Mouse (Mus musculus): ENCODE measurements around the gene Col23a1. TPM values are rescaled to one million over a fixed set of nuclear protein-coding genes. Genes with fewer than 3 reads are reported as not detected.

Gene Col23a1
- polyA plus RNA-seq, 1 experiment from 2014 or later, result 8.0 TPM

DNA sequence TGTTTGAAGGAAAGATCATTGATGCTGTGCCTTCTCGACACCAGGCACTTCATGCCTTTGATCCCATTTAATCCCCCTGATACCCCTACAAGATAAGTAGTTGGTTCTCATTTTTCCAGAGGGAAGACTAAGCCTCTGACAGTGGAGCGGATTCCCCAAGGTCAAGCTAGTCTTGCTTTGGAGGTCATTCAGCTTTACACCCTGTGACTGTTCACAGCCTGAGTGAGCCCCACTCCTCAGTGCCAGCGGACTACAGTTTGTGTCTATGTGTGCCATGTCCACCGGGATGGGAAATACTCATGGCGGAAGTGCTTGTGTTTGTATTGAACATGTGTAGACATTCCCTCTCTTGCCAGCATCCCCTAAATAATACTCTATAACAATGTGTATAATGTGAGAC is 74.6 kb downstream of the Col23a1 start:
- DNase-seq (ENCODE audit: low spot score), result no peak
- whole genome bisulfite sequencing, result 82% methylated on average over 5 of the region's 5 CpGs
- no peak overlapping the region for H3K4me3 ChIP-seq
- no peak overlapping the region for H3K27ac ChIP-seq (replicated peaks)
- no peaks in the 10 kb centered on the region for H3K27me3 ChIP-seq (ENCODE audit: low read depth, poor library complexity, severe bottlenecking)
- no peaks in the 10 kb centered on the region for H3K36me3 ChIP-seq
- no peaks in the 10 kb centered on the region for H3K9me3 ChIP-seq (replicated peaks)
- H3K4me1 ChIP-seq, result peaks cover 2% of the 10 kb centered on the region; the same call in 1 of the 2 replicates

DNA sequence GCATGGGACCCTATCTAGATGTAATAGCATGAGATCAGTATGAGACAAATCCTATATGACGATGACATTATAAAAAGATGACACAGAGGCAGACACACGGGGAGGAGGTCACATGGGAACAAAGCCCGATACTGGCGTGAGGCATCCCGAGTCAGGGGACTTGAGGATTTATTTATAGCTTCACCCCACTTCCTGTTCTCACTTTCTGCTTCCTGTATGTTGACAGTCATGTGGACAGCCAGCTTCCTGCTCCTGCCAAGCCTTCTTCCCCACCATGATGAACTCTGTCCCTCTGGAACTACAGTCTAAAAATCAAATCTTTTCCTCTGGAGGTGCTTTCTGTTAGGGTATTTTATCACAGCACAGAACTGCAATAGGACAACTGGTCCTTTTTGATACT is 77.6 kb downstream of the Col23a1 start:
- no peaks in the 10 kb centered on the region for H3K36me3 ChIP-seq
- H3K27me3 ChIP-seq (ENCODE audit: low read depth, poor library complexity, severe bottlenecking), result no peaks in the 10 kb centered on the region
- H3K27ac ChIP-seq (replicated peaks), result no peak overlapping the region
- WGBS, result 85% methylated on average over 5 of the region's 5 CpGs
- no peak overlapping the region for H3K4me3 ChIP-seq
- peaks cover 6% of the 10 kb centered on the region; the same call in 1 of the 2 replicates for H3K4me1 ChIP-seq
- H3K9me3 ChIP-seq (replicated peaks), result no peaks in the 10 kb centered on the region
- no peak for DNase-seq (ENCODE audit: low spot score)

DNA sequence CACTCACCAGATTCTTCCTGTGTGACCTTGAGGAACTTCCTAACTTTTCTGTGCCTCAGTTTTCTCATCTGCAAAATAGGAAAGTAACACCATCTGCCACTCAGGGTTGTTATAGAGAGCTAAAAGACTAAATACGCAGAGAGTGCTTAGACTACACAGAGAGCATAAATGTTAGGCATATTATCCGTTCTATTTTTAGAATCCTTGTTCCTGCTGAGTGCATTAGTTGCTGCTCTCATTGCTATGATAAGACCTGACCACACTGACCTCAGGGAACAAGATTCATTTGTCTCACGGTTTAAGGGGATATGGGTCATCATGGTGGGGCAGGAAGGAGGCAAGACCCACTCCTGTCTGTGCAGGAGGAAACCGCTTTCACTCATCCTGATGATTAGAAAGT is 80.6 kb downstream of the Col23a1 start:
- Histone ChIP-seq H3K36me3 (no peaks in the 10 kb centered on the region), H3K4me3 (no peak overlapping the region), H3K9me3 (replicated peaks) (no peaks in the 10 kb centered on the region), H3K27ac (replicated peaks) (no peak overlapping the region), H3K27me3 (ENCODE audit: low read depth, poor library complexity, severe bottlenecking) (no peaks in the 10 kb centered on the region), H3K4me1 (peaks cover 6% of the 10 kb centered on the region; the same call in 1 of the 2 replicates)
- 82% methylated on average over 4 of the region's 4 CpGs for WGBS
- no peak for DNase-seq (ENCODE audit: low spot score)

DNA sequence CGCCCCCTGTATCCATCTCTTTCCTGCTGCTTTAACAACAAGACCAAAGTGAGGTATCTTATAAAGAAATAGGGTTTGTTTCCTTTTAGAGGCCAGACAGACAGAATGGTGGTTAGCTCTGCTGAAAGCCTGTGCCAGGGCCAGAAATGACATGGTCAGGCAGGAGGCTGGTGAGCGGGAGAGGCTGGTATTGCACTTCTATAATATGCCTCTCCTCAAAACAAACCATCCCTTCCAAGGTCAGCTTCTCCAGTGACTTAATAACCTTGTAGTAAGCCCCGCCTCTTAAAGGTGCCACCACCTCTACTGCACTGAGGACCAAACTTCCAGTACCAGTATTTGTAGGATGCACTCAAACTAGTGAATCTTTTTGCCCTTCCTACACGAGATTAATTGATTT is 81.6 kb downstream of the Col23a1 start:
- no peak for DNase-seq (ENCODE audit: low spot score)
- Histone ChIP-seq H3K27me3 (ENCODE audit: low read depth, poor library complexity, severe bottlenecking) (no peaks in the 10 kb centered on the region), H3K9me3 (replicated peaks) (no peaks in the 10 kb centered on the region), H3K27ac (replicated peaks) (no peak overlapping the region), H3K36me3 (no peaks in the 10 kb centered on the region), H3K4me3 (no peak overlapping the region), H3K4me1 (peaks cover 6% of the 10 kb centered on the region; the same call in 1 of the 2 replicates)
- 77% methylated on average over 4 of the region's 4 CpGs for WGBS

DNA sequence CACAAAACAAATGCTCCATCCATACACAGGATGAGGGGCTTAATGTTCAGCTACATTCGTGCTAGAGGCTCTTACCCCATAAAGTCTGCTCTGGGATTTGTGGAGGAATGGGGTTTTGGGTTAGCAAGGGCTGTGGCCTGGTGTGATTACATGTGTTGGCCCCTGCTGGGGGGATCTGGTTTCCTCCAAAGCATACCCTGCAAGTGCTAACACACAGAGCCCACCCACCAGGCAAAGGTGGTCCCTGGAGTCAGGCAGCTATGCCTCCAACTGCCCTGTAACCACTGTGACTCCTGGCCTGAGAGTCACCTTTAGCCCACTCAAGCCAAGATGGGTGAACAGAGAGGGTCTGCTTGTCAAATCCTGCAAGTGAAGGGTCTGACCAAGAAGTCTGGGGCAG is 82.2 kb downstream of the Col23a1 start:
- Histone ChIP-seq H3K36me3 (no peaks in the 10 kb centered on the region), H3K4me1 (peaks cover 6% of the 10 kb centered on the region; the same call in 1 of the 2 replicates), H3K27ac (replicated peaks) (no peak overlapping the region), H3K4me3 (no peak overlapping the region), H3K27me3 (ENCODE audit: low read depth, poor library complexity, severe bottlenecking) (no peaks in the 10 kb centered on the region), H3K9me3 (replicated peaks) (no peaks in the 10 kb centered on the region)
- 88% methylated on average over 1 of the region's 1 CpGs for WGBS
- DNase-seq (ENCODE audit: low spot score), result no peak

DNA sequence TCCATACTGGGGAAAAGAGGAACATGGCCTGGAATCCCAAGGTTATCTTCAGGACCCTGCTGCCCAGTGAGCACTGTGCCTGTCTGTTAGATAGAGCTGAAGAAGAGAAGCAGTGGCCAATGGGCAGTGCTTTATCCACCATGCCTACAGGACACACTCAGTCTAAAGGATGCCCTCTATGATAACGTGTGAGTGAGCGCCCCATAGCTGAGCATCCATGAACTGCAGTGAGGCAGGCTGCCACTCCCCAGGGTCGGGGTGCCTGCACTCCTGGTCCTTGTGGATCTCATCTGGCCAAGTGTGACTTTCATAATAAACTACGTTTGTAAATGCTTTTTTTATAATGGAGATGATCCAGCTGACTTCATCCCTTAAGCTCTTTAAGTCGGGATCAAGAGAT is 87.5 kb downstream of the Col23a1 start:
- Histone ChIP-seq H3K27me3 (ENCODE audit: low read depth, poor library complexity, severe bottlenecking) (no peaks in the 10 kb centered on the region), H3K27ac (replicated peaks) (no peak overlapping the region), H3K4me1 (no peaks in the 10 kb centered on the region), H3K36me3 (no peaks in the 10 kb centered on the region), H3K9me3 (replicated peaks) (no peaks in the 10 kb centered on the region), H3K4me3 (no peak overlapping the region)
- no peak for DNase-seq (ENCODE audit: low spot score)
- 57% methylated on average over 5 of the region's 5 CpGs for WGBS

DNA sequence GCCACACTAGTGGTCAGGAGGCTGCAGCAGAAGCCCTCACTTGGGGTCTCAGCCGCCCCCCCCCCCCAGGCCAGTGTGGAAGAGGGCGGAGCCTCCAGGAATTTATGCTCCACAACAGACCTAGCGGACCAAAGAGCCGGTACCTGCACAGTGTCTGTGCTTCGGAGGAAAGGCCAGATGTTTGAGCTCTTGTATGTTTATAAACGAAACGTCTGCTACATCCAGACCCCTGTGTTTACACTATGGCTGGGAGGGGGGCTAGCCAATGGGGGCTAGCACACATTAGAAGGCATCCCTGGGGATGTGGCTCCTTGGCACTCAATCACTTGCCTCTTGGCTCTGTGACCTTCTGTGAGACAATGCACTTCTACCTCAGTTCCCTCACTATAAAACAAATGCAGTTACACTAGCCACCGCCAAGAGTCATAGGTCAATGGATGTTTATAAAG is 99.2 kb downstream of the Col23a1 start:
- Histone ChIP-seq H3K4me1 (peaks cover 12% of the 10 kb centered on the region), H3K9me3 (replicated peaks) (no peaks in the 10 kb centered on the region), H3K36me3 (no peaks in the 10 kb centered on the region), H3K27me3 (ENCODE audit: low read depth, poor library complexity, severe bottlenecking) (no peaks in the 10 kb centered on the region), H3K4me3 (no peak overlapping the region), H3K27ac (replicated peaks) (0 out of 2 replicates have a peak overlapping the region, but pooled peaks have one; percentile 6)
- DNase-seq (ENCODE audit: low spot score), result no peak
- WGBS, result 65% methylated on average over 8 of the region's 8 CpGs

DNA sequence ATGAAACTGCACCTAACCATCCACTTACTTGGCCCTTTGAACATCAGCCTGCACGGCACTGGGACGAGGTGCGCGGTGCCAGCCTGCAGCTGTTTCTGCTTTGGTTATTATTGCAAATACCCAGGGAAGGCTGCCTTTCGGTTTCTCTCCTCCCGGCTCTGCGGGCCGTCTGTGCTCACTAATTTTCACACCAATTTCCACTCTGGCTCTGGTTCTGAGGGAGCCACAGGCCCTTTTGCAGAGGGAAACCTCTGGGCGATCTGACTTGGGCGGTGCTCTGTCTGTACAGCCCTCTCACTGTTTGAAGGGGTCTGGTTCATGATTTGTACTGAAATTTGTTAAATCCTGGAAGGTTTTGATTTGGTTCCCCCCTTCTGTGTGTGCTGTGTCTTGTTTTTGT is 100.0 kb downstream of the Col23a1 start:
- WGBS, result 76% methylated on average over 10 of the region's 10 CpGs
- H3K27ac ChIP-seq (replicated peaks), result no peak overlapping the region
- no peak for DNase-seq (ENCODE audit: low spot score)

DNA sequence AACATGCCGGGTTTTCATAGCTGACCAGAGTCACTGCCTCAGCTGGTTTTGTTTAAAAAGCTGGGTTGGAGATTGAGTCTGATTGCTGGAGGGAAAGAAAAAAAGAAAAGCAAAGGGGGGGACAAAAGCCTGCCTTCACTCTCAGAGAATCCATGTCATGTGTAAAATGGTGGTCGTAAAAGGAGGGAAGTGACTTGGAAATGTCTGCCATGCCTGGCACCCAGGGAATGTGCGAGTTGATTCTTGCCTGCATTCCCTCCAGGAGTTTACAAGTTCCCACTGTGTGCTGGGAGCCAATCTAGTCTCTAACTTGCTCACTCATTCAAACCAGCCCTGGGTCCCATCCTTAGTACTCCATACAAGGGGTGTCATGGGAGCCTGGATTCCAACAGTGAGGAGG is 100.8 kb downstream of the Col23a1 start:
- WGBS, result 62% methylated on average over 3 of the region's 3 CpGs
- H3K4me1 ChIP-seq, result peaks cover 12% of the 10 kb centered on the region
- H3K27me3 ChIP-seq (ENCODE audit: low read depth, poor library complexity, severe bottlenecking), result no peaks in the 10 kb centered on the region
- H3K4me3 ChIP-seq, result no peak overlapping the region
- no peaks in the 10 kb centered on the region for H3K9me3 ChIP-seq (replicated peaks)
- no peak overlapping the region for H3K27ac ChIP-seq (replicated peaks)
- no peaks in the 10 kb centered on the region for H3K36me3 ChIP-seq
- no peak for DNase-seq (ENCODE audit: low spot score)

More for the DNA sequence above, 100.0 kb downstream of the Col23a1 start:
- Histone ChIP-seq H3K9me3 (replicated peaks) (no peaks in the 10 kb centered on the region), H3K36me3 (no peaks in the 10 kb centered on the region), H3K27me3 (ENCODE audit: low read depth, poor library complexity, severe bottlenecking) (no peaks in the 10 kb centered on the region), H3K4me3 (no peak overlapping the region), H3K4me1 (peaks cover 12% of the 10 kb centered on the region)

DNA sequence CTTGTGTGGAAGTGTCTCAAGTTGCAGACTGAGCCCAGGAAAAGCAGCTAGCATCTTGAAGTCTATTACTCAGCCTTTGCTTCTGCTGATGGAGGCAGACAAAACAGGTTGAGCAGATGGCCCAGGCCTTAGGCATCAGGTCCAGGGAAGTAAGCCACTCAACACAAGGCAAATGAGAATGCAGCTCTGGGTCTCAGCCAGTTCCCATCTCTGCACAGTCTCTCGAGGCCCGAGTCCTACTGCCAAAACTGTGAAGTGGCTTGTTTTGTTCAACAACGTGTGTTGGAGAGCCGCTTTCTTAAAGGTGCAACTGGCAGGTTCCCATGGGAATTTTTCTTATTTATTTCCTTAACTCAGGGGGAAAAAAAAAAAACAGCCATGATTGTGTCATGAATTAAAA is 101.8 kb downstream of the Col23a1 start:
- WGBS, result 77% methylated on average over 4 of the region's 4 CpGs
- no peaks in the 10 kb centered on the region for H3K9me3 ChIP-seq (replicated peaks)
- no peak for DNase-seq (ENCODE audit: low spot score)
- no peak overlapping the region for H3K4me3 ChIP-seq
- H3K36me3 ChIP-seq, result no peaks in the 10 kb centered on the region
- H3K27ac ChIP-seq (replicated peaks), result no peak overlapping the region
- H3K27me3 ChIP-seq (ENCODE audit: low read depth, poor library complexity, severe bottlenecking), result no peaks in the 10 kb centered on the region
- peaks cover 12% of the 10 kb centered on the region for H3K4me1 ChIP-seq

DNA sequence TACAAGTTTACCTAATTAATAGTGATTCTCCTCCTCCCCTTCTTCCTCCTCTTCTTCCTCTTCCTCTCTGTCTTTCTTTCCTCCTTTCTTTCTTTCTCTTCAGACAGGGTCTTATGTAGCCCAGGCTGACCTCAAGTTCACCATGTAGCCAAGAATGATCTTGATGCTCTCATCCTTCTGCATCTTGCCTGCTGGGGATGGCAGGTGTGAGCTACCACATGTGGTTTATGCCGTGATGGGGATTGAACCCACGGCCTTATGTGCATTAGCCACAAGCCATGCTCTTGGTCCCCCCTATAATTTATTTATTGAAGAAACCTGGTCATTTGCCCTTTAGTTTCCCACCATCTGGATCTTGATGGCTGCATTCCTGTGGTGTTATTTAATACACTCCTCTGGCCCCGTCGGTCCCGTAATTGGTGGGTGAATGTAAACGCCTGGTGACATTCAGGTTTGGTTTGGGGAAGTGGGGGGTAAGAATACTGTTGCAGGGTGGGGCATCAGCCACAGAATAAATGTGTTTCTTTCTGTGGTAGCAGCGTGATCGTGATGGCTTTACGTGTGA is 104.7 kb downstream of the Col23a1 start:
- Histone ChIP-seq H3K27me3 (ENCODE audit: low read depth, poor library complexity, severe bottlenecking) (no peaks in the 10 kb centered on the region), H3K9me3 (replicated peaks) (no peaks in the 10 kb centered on the region), H3K36me3 (no peaks in the 10 kb centered on the region), H3K4me1 (peaks cover 4% of the 10 kb centered on the region), H3K27ac (replicated peaks) (no peak overlapping the region), H3K4me3 (no peak overlapping the region)
- 85% methylated on average over 9 of the region's 9 CpGs for WGBS
- no peak for DNase-seq (ENCODE audit: low spot score)

DNA sequence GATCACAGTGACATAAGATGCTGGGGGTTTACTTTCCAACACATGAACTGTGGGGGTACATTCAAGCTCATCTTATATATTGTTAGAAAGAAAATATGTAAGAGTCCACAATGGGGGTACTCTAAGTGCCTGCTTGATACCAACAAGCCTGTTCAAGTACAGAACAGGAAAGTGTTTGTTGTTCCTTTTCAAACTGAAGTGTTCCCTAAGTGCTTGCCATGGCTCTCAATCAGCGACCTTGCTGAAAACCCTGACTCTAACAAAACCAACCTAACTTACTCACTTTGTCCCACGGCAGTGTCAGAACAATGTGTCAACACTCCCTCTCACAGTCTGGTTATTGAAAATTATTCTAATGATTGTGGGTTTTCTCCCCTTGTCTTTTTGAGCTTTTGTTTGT is 106.7 kb downstream of the Col23a1 start:
- H3K27me3 ChIP-seq (ENCODE audit: low read depth, poor library complexity, severe bottlenecking), result no peaks in the 10 kb centered on the region
- no peak for DNase-seq (ENCODE audit: low spot score)
- H3K4me3 ChIP-seq, result no peak overlapping the region
- no peaks in the 10 kb centered on the region for H3K9me3 ChIP-seq (replicated peaks)
- 82% methylated on average over 2 of the region's 2 CpGs for WGBS
- H3K36me3 ChIP-seq, result no peaks in the 10 kb centered on the region
- H3K4me1 ChIP-seq, result no peaks in the 10 kb centered on the region
- H3K27ac ChIP-seq (replicated peaks), result no peak overlapping the region

DNA sequence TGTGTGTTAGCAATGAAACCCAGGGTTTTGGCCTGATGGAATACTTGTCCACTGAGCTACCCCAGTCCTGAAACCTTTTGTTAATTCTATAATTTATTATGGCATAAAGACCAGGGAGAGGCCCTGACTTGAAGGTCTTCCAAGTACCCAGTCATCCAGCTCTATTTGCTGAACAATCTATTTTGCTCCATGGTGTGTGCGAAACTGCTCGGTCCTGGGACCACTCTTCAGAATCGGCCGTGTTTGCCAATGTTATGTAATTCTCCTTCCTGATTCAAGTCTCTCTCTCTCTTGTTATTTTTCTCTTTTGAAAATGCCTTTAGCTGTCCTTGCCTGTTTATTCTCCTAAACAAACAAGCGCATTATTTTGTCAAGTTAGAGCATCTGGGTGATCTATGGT is 108.4 kb downstream of the Col23a1 start:
- no peak overlapping the region for H3K4me3 ChIP-seq
- DNase-seq (ENCODE audit: low spot score), result no peak
- no peaks in the 10 kb centered on the region for H3K36me3 ChIP-seq
- no peak overlapping the region for H3K27ac ChIP-seq (replicated peaks)
- WGBS, result 90% methylated on average over 5 of the region's 5 CpGs
- H3K4me1 ChIP-seq, result no peaks in the 10 kb centered on the region
- no peaks in the 10 kb centered on the region for H3K27me3 ChIP-seq (ENCODE audit: low read depth, poor library complexity, severe bottlenecking)
- H3K9me3 ChIP-seq (replicated peaks), result no peaks in the 10 kb centered on the region

DNA sequence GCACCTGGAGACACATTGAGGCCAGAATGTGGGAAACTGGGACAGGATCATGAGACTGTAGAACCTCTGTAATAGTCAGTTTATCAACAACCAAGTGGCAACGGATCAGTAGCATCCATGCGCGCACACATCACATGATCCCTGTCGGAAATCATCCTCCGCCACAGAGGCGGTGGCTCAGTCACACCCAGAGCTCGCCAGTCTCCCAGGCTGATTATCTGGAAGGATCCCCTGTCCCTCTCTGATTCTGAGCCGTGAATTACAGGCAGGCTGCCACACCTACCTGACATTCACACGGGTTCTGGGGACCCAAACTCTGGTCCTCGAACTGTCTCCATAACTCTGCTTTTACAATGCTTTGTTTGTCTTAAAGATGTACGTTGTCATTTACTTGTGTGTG is 110.6 kb downstream of the Col23a1 start:
- no peaks in the 10 kb centered on the region for H3K9me3 ChIP-seq (replicated peaks)
- no peaks in the 10 kb centered on the region for H3K36me3 ChIP-seq
- no peaks in the 10 kb centered on the region for H3K4me1 ChIP-seq
- no peak for DNase-seq (ENCODE audit: low spot score)
- no peaks in the 10 kb centered on the region for H3K27me3 ChIP-seq (ENCODE audit: low read depth, poor library complexity, severe bottlenecking)
- H3K4me3 ChIP-seq, result no peak overlapping the region
- 88% methylated on average over 11 of the region's 11 CpGs for WGBS
- H3K27ac ChIP-seq (replicated peaks), result no peak overlapping the region

All from midbrain, embryonic 10.5 days (tissue).